Mouse (Mus musculus) heart, postnatal 10 days (tissue): ENCODE results near the gene Cdc42ep3. TPM values are rescaled to one million over a fixed set of nuclear protein-coding genes. Genes with fewer than 3 reads are reported as not detected.
A peak's percentile ranks its signal among the peaks of the same experiment; 100 is the strongest.

ENCODE experiments used
- DNase-seq, 2 experiments: peaks; one replicate each; pipeline ENCODE4 v3.0.0; 2021
- intact Hi-C: fragments of 180-260 bp; cut with DNase I; formaldehyde crosslinking; loops from one replicate; pipeline ENCODE4 v1.15.1; 2025
- total RNA-seq, 2 experiments: library from RNA; stranded (reverse); gene quantifications; 2 replicates each; pipeline ENCODE4 v1.2.3; 2021

Cdc42ep3 gene
- total RNA-seq, 2 experiments from 2014 or later = 33.6 to 42.7 TPM

- intact Hi-C loops = no loop called here
- DNase-seq = no peak
These were observed 55.9 kb downstream of the Cdc42ep3 start for GRCm38 (mm10) chr17:79298968-79299367.

GRCm38 (mm10) chr17:79295926-79296325 lies 59.0 kb downstream of the Cdc42ep3 start:
- peak in 1 of 2 experiments; percentile 10 for DNase-seq
- intact Hi-C loops = no loop called here

- intact Hi-C loops = no loop called here
- no peak for DNase-seq
These were observed 63.2 kb downstream of the Cdc42ep3 start for GRCm38 (mm10) chr17:79291672-79292071.

- intact Hi-C loops = no loop called here
These were observed 64.2 kb downstream of the Cdc42ep3 start for GRCm38 (mm10) chr17:79290697-79291096.

GRCm38 (mm10) chr17:79287302-79287701 lies 67.6 kb downstream of the Cdc42ep3 start:
- DNase-seq = peak; percentile 34 to 39
- intact Hi-C loops = loop anchor here (5.0 kb wide), 1 partner anchor 65 kb away; no protein-coding TSS in a partner anchor

More at GRCm38 (mm10) chr17:79290697-79291096, 64.2 kb downstream of the Cdc42ep3 start:
- DNase-seq = no peak

GRCm38 (mm10) chr17:79285030-79285601 lies 69.8 kb downstream of the Cdc42ep3 start:
- intact Hi-C loops = loop anchor here (5.0 kb wide), 1 partner anchor 67 kb away; no protein-coding TSS in a partner anchor
- no peak for DNase-seq
